Mouse (Mus musculus) adrenal gland, adult 8-10 months (tissue): ENCODE measurements around the gene Bmper. TPM values are rescaled to one million over a fixed set of nuclear protein-coding genes. Genes with fewer than 3 reads are reported as not detected.

ENCODE experiments used
- DNase-seq: peaks from one replicate; pipeline ENCODE4 v3.0.0; 2022
- total RNA-seq, 4 experiments: library from RNA; stranded (reverse); gene quantifications; 2 replicates each; pipeline ENCODE4 v1.2.4; 2022

Gene Bmper
- total RNA-seq, 4 experiments from 2014 or later = 0.66 to 1.1 (median 0.75) TPM

DNA sequence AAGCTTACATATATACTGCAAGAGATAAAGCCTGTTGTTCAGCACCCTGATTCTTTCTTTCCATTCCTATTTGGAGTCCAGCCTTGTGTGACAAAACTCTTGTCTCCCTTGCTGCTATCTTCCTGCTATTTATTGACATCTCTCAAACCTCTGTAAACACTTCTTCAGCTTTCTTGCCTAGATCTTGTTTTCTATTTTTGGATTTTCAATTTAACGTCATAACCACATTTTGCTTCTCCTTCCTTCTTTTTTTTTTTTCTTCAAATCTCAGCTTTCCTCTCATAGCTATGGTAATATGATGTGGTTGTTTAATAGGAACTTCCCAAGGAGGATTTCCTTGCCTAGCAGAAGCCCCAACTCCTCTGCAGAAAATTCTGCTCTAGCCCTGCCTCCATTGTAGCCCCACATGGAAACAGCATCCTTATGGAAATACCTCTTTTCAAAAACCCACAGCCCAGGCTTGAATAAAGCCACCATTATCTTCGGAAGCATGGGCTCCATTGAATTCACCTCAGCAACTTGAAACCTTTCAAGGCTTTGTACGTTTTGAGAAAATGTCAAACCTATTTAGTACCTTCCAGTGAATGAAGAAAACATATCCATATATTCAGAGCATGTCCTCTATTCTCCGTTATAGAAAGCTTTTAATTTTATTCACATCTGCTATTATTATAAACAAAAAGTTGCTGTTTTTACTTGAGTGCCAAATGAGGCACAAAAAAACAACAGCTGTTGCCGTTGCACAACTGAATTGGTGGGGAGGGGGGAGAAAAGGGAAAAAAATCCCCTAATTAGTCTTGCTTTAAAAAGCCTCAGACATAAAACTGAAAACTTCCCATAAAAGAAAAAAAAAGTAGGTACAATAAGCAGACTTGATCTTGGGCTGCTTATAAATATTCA, 155.2 kb downstream of the Bmper start:
- no peak for DNase-seq

DNA sequence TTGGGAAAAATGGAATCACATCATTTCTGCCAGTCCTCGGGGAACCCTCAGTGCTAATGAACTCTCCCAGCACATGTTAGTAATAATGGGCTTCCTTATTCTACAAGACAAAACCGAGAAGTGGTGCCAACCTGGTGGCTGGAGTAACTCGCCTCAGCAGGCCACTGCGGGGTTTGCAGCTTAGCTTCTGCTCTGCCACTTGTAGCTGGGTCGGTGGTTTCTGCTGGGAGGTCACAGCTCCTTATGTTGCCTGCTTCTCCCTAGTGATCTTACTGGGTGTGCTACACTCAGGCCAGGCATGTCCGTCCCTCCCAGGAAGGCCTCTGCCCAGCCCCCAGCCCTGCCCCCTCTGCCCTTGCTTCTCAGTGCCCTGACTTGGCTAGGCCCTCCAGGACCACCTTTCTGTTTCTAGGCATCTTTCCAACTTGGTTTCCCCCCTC, 155.9 kb downstream of the Bmper start:
- DNase-seq = no peak

DNA sequence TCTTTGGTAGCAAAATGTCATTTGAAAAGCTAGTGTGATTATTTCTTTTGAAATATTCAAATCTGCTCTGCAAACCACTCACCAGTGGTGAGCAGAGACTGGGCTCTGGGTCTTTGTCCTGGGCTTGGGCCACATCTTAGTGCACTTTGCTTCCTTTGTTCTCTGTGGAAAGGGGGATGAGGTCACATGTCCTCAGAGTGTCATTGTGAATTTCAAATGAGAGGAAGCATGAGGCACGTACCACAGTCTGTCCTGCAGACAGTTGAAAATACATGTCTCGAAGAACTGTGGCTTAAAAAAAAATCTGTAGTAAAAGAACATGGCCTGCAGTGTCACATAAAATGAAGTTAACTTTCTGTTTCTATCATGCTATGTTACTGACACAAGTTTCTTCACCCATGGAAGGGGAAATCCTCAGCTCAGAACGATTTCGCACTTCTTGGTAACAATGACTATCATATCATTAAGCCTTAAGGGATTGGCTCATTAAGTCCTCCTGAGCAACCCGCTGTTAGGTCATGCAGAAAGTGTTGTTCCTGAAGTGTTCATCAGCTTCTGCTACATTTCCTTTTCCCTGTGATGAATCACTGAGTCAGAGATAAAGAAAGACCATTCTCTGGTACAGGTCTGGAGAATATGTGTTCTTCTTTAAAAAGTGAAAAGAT, 157.4 kb downstream of the Bmper start:
- DNase-seq = no peak

DNA sequence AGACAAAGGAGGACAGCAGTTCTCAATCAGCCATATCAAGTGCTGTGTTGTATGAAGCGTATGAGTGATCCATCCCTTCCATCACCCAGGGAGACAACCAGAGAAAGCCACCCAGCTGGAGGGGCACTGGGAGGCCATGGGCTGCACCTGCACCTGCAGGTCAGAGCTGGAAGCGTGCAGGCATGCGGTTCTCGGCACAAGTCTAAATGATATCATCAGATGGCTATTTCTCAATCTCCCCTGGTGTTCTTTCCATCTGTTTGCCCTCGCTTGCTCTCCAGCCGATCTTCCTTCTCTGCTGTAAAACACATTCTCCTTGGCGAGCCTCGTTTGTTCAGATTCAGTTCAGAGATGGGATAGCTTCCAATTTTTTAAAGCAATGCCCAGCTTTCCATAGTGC, 160.4 kb downstream of the Bmper start:
- no peak for DNase-seq

DNA sequence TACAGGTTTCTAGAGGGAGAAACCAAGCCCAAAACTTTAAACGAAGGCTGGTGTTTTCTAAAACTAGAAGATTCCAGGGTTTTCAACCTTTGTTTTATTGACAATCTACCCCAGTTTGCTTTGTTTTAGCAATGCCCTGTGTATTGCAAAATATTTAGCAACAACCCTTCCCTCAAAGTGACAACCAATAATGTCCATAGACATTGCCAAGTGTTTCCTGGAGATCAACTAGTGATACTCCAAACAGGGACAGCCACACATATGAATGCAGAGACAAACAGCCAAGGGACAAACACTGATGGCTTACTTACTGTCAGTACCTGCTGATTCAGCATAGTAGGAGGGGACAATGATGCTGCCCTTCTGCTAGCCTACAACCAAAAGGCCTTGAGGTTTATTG, 161.0 kb downstream of the Bmper start:
- no peak for DNase-seq

DNA sequence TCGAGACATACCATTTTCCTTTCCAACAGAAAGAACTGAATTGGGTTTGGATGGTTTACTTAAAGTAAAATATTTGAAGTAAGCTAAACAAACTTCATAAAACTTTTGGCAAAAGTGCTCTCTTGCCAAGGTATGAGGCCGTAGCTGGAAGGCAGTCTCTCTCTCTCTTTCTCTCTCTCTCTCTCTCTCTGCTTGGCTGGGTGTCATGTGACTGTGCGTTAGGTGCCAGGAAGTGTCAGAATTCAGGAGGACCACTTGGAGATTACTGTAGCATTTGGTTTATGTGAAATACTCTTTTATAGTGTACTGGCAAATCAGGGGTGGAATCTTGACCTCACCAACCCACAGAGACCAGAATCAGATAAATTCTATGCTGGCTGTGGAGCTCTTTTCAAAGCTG, 162.0 kb downstream of the Bmper start:
- DNase-seq = no peak

DNA sequence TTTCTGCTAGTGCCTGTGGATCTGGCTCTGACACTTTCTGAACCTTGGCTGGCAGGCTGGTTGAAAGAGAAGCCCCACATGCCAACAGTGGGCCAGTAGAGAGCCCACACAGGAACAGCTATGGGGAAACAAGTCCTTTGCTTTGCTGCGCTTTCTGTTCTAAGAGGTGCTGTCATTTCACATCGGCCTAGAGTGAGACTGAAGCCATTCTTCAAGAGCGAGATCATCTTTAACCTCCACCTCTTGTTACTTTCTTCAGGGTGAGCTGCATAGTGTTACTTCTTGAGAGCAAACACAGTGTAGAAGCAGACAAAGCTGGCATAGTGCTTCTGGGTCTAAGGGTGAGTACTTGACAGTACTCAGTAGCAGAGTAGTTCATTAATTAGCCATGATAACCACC, 163.3 kb downstream of the Bmper start:
- DNase-seq = no peak

DNA sequence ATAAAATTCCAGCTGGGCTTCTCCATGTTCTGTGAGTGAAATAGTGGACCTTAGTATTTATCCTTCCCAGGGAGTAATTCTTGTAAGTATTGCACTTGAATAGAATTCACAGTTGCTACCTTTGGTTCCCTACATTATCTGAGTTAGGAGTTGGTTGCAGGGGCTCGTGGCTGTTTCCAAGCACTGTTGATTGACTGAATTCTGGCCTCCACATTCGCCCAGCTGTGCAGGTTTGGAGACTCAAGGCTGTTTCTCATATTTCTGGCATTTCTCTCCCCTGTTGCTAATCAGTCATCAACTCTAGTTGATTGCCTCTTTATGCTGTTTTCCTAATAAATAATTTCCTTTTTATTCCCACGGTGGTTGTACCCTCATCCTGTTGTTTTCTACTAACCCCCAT, 167.2 kb downstream of the Bmper start:
- no peak for DNase-seq

DNA sequence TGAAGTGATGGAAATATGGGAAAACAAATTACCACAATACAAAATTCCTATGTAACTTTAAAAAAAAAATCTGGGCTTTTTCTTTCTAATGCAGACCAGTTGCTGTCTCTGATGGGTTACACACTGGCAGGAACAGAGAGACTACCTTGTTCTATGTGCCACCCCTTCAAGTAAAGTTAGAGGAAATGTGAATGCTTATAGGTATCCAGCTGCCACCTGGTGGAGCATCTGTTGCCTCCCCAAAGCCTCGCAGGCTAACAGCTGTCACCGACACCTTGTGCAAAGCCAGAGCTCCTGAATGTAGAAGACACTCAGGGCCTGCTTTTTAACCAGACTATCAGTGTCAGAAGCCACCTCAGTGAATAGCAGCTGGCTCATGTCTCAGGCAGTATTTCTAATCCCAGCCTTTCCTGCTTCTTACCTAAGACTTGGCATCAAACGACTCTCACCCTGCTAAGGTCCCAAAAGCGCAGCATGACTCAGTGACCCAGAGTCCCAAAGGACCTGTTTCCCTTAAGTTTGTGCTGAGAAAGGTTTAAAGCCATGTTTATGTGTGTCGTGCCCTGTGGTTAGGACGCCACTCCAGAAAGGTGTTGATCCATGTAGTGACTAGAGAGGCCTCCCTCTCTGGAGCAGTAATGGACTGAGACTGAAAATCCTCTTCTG, 171.9 kb downstream of the Bmper start:
- no peak for DNase-seq

DNA sequence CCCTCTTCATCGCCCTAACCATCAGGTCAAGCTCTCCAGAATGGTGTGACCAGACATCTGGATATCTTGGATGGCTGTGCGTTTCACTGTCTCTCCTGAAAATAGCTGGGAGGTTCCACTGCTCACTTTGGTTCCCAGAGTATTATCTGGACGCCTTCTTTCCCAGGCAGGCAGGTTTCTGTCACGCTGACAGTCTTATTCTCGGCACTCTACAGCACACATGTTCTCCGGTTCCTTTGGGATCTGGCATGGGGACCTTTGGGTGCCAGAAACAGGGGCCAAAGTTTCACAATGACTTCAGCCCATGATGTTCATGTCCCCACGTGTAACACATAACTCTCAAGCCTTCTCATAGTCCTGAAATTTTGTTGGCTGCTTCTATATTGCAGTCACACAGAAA, 173.3 kb downstream of the Bmper start:
- DNase-seq = no peak

DNA sequence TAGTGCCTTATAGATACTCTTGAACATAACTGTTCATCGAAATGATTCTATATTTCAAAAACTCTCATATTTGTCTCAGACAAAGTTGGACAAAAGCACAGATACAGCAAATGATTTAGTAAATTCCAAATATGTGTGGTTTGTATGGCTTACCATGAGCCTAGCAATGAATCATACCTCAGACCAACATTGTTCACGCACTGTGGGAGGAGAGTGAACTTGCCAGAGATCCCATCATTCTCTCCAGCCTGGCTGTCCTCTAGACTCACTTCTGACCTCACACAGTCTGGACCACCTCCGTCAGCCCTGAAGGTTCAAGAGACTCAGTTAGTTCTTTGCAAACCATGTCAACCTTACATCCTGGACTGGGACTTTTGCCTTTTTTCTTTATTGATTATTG, 175.0 kb downstream of the Bmper start:
- DNase-seq = no peak

DNA sequence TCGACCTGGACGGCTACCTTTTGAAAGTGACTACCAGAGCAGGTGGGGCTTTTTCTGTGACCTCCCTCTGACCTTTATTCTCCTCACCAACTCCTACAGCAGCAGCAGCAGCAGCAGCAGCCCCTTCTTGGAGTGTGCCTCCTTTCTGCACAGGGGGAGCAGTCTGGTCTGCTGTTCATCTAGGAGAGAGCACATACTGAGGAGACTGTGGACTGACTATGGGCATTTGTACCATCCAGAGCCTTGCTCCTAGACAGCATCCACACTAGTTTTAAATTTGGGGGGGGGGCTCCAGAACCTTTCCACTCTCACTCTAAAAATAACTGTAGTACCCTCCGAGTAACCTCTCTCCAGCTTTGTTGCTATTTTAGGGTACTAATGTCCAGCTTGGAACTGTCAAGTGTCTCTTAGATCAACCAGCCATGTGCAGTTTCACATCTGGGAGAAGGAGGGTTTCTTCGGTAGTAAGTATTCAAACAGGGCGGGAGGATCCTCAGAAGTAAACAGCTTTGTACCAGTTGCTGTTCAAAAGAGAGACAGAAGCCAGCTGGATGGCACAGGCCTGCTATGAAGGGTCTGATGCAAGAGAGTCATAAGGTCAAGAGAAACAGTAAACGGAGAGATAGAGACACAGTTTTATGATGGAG, 176.9 kb downstream of the Bmper start:
- DNase-seq = no peak

DNA sequence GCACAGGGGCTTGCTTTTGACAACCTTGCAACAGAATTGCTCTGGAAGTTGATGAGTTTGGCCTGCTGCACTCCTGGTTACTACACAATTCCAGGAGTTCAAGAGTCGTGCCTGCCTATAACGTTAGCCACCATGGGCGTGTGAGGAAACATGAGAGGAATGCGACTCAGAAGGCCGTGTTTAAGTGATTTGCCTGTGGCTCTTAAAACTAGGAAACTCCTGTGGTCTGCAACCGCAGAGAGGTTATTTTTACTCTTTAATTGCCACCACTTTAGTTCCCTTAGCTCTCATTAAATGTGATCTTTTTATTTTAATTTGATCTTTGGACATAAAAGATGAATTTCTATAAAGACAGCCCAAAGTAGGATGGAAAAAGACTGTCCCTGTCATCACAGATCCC, 184.5 kb downstream of the Bmper start:
- DNase-seq = no peak

DNA sequence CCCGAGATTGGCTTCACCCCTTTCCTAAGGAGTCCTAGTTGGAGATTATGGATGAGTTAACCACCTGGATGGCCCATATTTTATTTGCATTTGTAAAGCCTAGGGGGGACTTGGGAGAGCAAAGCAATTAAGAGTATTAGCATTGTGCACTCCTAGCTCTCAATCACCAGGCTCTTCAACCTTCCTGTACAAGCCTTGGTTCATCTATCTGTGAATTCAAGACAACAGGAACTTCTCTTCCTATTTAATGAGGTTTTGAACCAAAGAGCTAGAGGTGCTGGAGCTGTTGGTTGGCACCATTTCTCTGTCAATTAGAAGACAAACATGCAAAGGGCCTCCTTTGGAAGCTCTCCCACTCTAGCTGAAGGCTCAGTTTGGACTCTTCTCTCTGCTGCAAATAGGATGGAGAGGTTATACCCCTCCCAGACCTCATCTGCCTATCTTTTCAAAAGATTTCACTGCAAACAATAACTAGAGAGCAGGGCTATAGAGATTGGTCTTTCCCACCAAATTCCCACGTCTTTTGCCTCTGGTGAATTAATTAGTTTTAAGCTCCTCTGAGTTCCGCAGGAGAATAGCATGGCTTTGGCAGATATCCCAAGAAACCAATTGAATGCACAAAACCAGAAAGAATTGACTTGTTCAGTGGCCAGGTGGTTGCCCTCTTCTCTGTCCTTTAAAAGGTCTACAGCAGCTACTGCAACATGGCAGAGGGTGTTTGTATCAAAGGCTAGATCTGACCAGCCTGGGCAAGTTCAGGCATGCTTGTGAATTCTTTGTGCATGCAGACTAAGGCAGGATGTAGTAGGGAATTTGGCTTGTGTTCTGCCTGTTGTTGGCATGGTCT, 185.3 kb downstream of the Bmper start:
- no peak for DNase-seq

DNA sequence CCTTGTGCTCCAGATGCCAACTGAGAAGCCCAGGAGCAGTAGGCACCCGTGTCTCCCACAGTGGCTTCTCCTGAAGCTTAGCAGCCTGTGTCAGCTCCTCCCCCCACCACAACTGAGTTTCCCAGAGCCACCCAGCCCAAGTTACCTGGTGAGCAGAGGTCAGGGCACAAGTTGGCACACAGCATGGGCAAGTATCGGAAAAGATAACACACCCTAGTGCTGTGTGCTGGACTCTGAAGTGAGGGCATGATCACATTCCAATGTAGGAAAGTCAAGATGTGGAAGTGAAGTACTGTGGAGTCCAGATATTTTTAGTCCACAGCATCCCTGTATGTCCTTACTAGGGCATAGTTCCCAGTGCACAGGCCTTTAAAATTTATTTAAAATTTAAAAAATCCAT, 187.7 kb downstream of the Bmper start:
- DNase-seq = no peak

DNA sequence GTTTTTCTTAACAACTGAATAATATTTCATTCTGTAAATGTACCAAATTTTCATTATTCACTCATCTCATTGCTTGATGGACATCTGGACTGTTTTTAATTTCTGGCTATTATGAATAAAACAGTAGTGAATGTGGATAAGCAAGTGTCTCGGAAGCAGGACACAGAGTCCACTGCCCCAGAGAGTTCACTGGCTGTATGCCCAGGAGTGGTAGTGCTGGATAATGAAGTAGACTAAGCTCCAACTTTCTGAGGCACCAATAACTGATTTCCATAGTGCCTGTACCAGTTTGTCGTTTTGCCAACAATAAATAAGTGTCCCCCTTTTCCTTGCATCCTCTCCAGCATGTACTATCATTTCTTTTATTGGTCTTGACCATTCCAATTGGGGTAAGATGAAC, 190.1 kb downstream of the Bmper start:
- DNase-seq = no peak

DNA sequence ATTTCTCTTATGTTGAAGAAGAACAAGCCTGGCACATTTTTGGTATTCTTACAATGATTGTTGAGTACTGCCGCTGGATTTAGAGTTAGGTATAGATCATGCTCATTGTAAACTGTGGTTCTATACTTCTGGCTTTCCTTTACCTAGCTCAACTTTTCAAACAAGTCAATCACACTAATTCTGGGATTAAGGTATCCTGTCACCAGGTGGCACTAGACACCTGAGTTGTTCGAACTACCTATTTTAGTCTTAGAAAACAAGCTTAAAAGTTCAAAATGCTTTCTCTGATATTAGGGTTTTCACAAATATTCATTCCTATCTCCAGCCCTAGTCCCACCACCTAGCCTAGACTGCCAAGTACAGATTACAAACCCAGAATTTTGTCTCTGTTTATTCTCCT, 196.2 kb downstream of the Bmper start:
- DNase-seq = no peak

DNA sequence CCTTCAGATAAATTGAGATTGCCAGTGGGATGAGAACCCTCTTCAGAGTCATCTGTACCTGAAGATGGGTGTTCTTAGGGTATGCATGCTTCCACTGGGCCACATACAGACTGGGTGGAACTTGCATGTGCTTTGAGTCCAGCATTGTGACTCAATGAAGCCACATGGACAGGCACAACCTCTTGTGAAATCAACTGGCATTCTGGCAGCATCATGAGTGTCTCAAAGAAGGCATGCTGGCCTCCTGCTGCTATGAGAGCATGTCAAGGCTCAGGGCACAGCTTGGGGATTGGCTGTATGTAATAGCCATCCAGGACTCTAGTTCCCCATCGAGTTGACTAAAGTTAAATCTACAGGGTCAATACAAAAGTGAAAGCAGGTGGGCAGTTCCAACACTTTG, 200.9 kb downstream of the Bmper start:
- DNase-seq = no peak

DNA sequence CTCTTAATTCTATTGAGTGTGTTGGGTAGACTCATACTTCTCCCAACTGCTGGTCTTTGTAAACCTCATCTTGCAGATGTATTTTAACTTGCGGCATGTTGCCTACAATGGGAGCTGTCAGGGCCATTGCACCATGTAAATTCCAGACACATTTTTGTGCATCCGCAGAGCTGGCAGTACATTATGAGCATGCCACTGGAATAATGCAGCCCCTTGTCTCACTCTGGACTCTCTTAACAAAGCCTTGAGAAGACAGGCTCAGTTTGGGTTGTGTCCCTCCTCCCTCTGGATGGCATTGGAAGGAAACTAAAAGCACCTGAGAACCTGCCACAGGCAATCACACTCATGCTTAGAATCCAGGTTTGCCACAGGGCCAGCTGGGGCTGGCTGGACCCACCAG, 209.8 kb downstream of the Bmper start:
- DNase-seq = no peak

DNA sequence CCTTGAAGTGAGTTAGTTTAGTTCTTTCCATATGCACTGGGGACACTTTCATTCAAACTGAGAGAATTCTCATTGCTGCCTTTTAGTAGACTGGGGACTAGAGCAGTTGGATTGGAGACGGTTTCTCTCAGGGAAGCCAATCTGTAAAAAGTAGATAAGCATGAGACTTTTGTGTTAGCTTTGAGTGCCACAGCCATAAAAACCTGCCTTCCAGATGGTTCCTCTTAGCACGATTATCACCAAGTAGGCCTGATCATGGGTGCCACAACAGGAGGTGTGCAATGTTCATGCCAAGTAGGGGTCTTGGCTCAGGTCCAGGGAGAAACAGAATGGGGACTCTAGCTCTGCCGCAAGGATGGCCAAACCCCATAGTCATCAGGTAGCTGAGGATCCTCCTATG, 210.4 kb downstream of the Bmper start:
- no peak for DNase-seq

DNA sequence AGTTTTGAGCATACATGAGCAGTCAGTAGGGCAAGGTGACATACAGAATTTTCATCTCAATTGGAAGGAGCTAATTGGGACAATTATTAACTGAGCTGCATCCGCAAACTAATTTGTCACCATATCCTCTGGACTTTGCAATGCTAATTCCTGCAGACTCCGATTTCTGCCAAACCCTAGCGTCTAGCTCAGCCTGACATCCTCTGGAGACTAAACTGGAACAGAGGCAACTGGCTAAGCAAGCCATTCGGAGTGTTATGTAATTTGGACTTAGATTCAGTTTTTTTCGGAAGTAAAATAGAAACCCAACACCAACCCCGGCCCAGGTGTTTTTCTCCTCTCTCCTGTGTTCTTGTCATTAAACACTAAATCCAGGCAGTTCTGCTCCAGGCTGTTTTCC, 213.9 kb downstream of the Bmper start:
- DNase-seq = no peak

DNA sequence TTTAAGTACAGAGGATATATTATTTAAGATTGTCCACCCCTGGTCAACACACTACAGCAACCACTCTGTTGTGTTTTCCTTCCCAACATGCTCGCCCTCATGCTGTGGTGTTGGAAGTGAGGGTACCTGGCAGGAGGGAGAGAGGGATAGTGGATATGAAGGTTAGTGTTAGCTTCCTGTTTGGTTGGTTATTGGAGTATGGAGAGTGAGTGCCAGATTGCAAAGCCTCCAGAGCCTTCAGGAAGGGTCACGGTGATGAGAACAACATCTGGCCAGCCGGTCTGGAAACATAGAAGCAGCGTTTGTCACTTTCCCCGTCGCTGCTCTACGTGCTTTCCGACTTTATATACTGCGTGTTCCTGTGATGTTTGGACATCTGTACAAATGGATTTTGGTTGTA, 215.8 kb downstream of the Bmper start:
- DNase-seq = no peak
